Mouse (Mus musculus) thymus, postnatal 10 days (tissue): ENCODE data around the gene Apold1.
A peak's percentile ranks its signal among the peaks of the same experiment; 100 is the strongest.

ENCODE experiments used
- DNase-seq, 2 experiments: peaks; one replicate each; pipeline ENCODE4 v3.0.0; 2021; ENCODE audit warnings: low spot score in 2 of 2

Gene Apold1

DNA sequence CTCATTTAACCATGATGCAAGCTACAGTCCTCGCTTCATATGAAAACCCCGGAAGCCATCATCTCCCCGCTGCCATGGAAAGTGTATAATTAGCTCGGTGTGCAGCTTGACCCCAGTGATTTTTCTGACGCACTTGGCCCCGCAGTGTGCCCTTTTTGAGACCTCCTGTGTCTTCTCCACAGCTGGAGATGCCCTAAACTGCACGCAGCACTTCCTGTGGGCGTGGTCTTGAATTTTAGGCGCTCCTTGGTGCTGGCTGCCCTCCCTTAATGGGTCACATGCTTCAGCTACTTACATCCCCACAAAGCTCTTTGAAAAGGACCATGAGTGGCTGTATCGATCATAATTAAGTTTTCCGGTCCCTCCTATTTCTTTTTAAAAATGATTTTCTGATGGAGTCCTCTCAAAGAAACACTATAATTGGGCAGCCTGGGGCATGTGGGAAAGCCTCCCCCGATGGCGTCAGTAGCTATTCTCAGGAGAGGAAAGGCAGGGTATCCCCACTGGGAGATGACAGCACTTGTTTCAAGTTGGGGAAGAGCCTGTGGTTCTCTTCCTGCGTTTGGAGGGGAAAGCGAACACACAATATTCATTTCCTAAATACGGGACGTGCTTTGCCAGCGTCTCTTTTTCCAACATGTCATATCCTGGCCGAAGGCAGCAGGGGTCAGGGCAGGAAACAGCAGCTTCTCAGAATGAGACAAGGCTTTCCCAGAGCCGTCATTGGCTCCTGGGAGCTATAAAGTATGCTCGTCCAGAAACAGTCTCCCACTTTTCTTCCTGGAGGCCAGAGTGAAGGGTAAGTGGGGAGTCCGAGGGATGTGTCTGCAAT is at the start of gene Apold1:
Gene Apold1, plus strand, starts transcription at position 488 of the 832 bp plus-strand sequence.
- peak; percentile 65 to 66 for DNase-seq

GRCm38 (mm10) chr6:134932486-134933206 is 48.9 kb upstream of the Apold1 start:
- no peak for DNase-seq

DNA sequence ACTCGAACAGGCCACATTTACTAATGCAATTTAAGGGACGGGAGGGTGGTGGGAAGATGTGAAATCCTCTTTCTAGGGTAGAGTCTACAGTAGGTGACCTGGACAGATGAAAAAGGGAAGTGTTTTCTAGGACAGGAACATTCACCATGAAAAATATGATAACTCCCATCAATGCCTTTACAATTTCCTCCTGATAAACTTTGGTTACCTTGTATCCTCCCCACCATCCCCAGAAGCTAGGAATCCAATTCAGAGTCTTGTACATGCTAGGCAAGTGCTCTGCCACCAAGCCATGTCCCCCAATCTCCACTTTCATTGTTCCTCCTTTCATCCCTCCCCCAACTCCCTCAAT is 48.3 kb upstream of the Apold1 start:
- no peak for DNase-seq

DNA sequence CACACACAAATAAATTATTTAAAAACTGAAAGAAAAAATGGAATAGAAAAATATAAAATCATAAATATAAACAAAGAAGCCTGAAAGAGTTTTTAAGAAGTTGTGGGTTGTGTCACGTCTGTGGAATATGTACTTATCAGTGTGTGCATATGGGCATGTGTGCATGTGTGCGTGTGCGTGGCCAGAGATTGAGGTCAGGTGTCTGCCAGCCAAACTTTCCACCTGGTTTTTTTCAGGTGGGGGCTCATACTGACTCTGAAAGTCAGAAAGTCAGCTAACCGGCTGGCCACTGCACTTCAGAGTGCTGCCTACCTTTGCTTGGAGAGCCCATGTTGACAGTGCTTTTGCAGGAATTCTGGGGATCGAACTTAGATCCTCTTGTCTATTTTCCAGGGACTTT is 47.2 kb upstream of the Apold1 start:
- DNase-seq, result no peak

DNA sequence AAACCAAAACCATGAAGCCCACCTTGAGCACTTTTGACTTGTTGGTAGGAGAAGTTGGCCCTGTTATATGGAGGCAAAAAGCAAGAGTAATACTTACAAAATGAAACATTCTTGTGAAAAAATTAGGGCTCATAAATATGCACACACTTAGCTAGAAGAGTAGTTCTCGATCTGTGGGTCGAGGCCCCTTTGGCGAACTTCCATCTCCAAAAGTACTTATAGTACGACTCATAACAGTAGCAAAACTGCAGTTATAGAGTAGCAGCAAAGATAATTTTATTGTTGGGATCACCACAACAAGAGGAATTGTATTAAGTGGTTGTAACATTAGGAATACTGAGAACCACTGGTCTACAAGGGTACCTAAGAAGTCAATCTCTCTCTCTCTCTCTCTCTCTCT is 41.7 kb upstream of the Apold1 start:
- no peak for DNase-seq

DNA sequence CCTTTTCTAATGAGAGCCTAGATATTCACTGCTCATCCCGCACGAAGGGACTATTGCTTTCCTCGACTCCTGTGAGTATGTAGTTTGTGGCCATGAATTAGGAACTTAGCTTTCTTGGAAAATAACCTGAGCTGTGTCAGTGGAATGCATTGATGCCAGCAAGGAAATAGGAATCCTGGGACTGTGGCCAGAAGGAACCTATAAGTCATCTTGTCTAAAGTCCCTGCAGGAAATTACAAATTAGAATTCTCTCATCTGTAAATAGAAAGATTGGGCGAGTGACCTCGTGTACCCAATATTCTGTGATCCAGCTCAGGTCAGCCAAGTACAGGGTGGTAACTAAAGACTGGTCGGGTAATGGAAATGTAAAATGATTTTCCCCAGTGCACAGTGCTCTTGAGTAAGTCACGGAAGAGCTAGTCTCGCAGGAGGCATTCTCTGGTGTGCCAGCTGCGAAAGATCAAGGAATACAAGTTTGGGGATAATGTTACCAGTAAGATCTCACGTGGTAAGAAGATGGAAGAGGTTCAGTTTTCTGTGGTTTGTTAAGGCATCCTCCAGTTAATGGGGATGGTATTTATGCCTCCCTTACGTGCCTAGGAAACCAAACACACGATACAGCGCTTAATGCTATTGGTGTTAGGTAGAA is 37.6 kb upstream of the Apold1 start:
- DNase-seq, result no peak

GRCm38 (mm10) chr6:134946054-134946453 is 35.5 kb upstream of the Apold1 start:
- DNase-seq, result no peak

GRCm38 (mm10) chr6:134946858-134947257 is 34.7 kb upstream of the Apold1 start:
- DNase-seq, result no peak

GRCm38 (mm10) chr6:134947311-134948087 is 34.0 kb upstream of the Apold1 start:
- DNase-seq, result peak; percentile 52 to 74

DNA sequence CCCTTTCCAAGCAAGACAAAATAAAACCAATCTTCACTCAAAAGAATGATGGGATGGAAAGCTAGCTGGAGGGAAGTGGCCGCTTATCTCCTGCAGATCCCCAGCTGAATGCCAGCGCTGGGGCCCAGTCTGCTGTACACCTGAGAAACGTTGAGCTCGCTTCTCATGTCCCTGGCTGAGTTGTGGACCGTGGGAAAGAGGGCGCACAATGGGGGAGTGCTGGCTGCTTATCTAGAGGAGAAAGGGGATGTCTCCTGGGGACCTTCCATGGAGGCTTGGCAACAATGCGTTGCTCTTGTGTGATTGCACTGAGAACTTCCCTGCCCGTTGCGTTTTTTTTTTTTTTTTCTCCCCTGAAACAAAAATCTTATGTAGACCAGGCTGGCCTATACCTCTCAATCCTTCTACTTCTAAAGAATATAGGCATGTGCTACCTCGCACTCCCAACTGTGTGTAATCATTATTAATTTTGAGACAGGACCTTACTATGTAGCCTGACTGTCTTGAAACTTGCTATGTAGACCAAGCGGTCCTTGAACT is 32.9 kb upstream of the Apold1 start:
- DNase-seq, result no peak

- no peak for DNase-seq
Measured at GRCm38 (mm10) chr6:134949241-134949640, 32.3 kb upstream of the Apold1 start.

- no peak for DNase-seq
Measured at GRCm38 (mm10) chr6:134951364-134951763, 30.2 kb upstream of the Apold1 start.

DNA sequence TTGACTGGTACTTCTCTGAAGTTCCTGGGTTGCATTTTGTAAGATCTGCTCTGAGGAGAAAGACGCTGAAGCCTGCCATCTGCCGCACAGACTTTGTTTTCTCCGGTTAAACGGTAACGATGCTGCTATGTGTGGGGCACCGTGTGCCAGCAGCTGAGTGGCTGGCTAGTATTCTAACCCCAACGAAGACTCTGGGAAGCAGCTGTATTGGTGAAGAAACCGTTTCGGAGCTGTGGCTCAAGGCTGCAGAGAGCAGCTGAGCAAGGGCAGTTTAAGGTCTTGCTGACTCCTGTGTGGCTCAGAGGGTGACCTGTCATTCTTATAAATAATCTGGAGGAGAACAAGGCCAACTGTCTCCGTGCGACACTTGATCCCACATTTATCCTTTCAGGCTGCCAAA is 27.5 kb upstream of the Apold1 start:
- DNase-seq, result no peak

GRCm38 (mm10) chr6:134956388-134956787 is 25.1 kb upstream of the Apold1 start:
- peak; percentile 32 to 45 for DNase-seq

DNA sequence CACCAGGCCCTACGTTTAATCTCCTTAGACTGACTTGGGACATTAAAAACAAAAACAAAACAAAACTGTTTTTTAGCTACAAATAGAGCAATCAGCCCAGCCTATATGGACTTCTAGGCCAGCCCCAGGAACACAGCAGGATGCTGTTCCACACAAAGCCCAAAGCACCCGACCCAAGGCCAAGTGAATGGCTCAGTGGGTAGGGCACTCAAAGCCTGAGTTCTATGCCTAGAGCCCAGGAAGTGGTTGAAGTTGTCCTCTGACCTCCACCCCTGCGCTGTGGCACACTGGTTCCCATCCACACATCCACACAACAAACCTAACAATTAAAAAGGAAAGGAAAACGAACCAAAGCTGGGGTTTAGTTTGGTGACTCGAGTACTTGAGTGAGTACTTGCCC is 20.2 kb upstream of the Apold1 start:
- DNase-seq, result no peak

- DNase-seq, result no peak
Measured at GRCm38 (mm10) chr6:134961858-134962517, 19.5 kb upstream of the Apold1 start.

DNA sequence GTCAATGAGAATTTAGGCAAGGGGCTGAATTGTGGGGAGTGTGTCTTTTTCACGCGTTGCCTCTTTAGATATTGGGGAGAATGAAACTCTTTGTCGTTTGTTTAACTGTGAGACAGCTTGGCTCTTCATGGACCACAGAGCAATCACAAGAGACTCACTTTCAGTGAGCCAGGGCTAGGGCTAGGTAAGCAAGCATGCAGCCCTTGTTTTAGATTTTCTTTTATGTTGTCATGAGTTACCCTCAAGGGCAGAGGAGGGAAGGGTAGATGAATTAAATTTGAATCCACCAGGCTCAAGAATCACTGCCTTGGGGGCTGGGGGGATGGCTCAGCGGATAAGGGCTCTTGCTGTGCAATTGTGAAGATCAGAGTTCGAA is 19.0 kb upstream of the Apold1 start:
- DNase-seq, result no peak

DNA sequence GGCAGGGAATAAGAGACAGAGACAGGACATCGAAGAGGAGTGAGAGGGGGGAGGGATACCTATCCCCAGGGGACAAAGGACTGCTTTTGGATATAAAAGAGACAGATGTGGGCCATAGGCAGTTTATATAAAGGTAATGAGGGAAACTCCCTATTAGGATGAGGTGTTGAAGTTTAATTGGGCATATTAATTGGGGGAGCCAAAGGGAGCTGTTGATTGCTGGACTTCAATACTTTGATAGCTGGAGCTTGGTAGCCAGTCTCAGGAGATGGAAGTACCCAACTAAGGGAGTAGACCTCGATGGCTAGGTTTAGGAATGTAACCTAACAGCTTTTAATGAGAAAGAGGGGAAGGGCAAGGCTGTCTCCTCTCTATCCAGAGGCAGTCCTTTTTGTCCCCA is 17.6 kb upstream of the Apold1 start:
- no peak for DNase-seq

DNA sequence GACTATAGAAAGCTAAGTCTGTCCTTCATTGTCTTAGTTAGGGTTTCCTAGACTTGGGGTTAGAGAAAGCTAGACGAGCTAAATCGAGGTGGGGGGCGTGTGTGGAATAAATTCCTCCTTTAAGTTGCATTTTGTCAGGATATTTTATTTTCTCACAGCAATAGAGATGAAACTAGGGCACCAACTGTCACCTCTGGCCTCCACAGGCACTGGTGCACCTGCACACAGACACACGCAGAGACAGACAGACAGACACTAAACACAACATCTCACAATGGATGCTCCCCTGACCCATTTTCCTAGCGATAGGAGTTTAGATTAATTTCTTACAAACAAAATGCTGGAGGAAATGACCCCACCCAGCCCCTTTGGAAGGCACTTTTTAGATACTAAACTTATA is 14.8 kb upstream of the Apold1 start:
- peak; percentile 38 to 43 for DNase-seq

- no peak for DNase-seq
Measured at GRCm38 (mm10) chr6:134968326-134968725, 13.2 kb upstream of the Apold1 start.

GRCm38 (mm10) chr6:134969498-134969897 is 12.0 kb upstream of the Apold1 start:
- DNase-seq, result no peak
